Mouse (Mus musculus): ENCODE measurements around the gene Sept12. TPM values are rescaled to one million over a fixed set of nuclear protein-coding genes. Genes with fewer than 3 reads are reported as not detected.

The Sept12 gene
- polyA plus RNA-seq, 1 experiment: not detected

- Histone ChIP-seq H3K4me1 (ENCODE audit: control insufficient read depth, insufficient read depth, insufficient read length, low read length) (peaks cover 4% of the 10 kb centered on the region), H3K27ac (replicated peaks; ENCODE audit: low read depth, low read length) (no peak overlapping the region), H3K4me3 (ENCODE audit: insufficient read depth, low read depth, low read length) (peak overlapping the region; percentile 69)
Measured at GRCm38 (mm10) chr16:4963346-4963745, 34.3 kb downstream of the Sept12 start.

- Histone ChIP-seq H3K4me1 (ENCODE audit: control insufficient read depth, insufficient read depth, insufficient read length, low read length) (peaks cover 4% of the 10 kb centered on the region), H3K27ac (replicated peaks; ENCODE audit: low read depth, low read length) (no peak overlapping the region), H3K4me3 (ENCODE audit: insufficient read depth, low read depth, low read length) (no peak overlapping the region)
Measured at GRCm38 (mm10) chr16:4960260-4960659, 37.4 kb downstream of the Sept12 start.

GRCm38 (mm10) chr16:4957446-4957845 lies 40.2 kb downstream of the Sept12 start:
- Histone ChIP-seq H3K27ac (replicated peaks; ENCODE audit: low read depth, low read length) (no peak overlapping the region), H3K4me3 (ENCODE audit: insufficient read depth, low read depth, low read length) (no peak overlapping the region), H3K4me1 (ENCODE audit: control insufficient read depth, insufficient read depth, insufficient read length, low read length) (no peaks in the 10 kb centered on the region; the same call in 1 of the 2 replicates)

GRCm38 (mm10) chr16:4956609-4957008 lies 41.0 kb downstream of the Sept12 start:
- Histone ChIP-seq H3K4me3 (ENCODE audit: insufficient read depth, low read depth, low read length) (no peak overlapping the region), H3K27ac (replicated peaks; ENCODE audit: low read depth, low read length) (no peak overlapping the region)

GRCm38 (mm10) chr16:4947378-4947777 lies 50.3 kb downstream of the Sept12 start:
- H3K27ac ChIP-seq (replicated peaks; ENCODE audit: low read depth, low read length): no peak overlapping the region
- H3K4me1 ChIP-seq (ENCODE audit: control insufficient read depth, insufficient read depth, insufficient read length, low read length): no peaks in the 10 kb centered on the region
- no peak overlapping the region for H3K4me3 ChIP-seq (ENCODE audit: insufficient read depth, low read depth, low read length)

More at GRCm38 (mm10) chr16:4956609-4957008, 41.0 kb downstream of the Sept12 start:
- no peaks in the 10 kb centered on the region for H3K4me1 ChIP-seq (ENCODE audit: control insufficient read depth, insufficient read depth, insufficient read length, low read length)

GRCm38 (mm10) chr16:4946155-4946554 lies 51.5 kb downstream of the Sept12 start:
- no peaks in the 10 kb centered on the region for H3K4me1 ChIP-seq (ENCODE audit: control insufficient read depth, insufficient read depth, insufficient read length, low read length)
- no peak overlapping the region for H3K4me3 ChIP-seq (ENCODE audit: insufficient read depth, low read depth, low read length)
- H3K27ac ChIP-seq (replicated peaks; ENCODE audit: low read depth, low read length): no peak overlapping the region

- H3K4me1 ChIP-seq (ENCODE audit: control insufficient read depth, insufficient read depth, insufficient read length, low read length): peaks cover under 1% of the 10 kb centered on the region; the same call in 1 of the 2 replicates
- H3K4me3 ChIP-seq (ENCODE audit: insufficient read depth, low read depth, low read length): no peak overlapping the region
- no peak overlapping the region for H3K27ac ChIP-seq (replicated peaks; ENCODE audit: low read depth, low read length)
Measured at GRCm38 (mm10) chr16:4945415-4945814, 52.2 kb downstream of the Sept12 start.

GRCm38 (mm10) chr16:4943431-4943830 lies 54.2 kb downstream of the Sept12 start:
- Histone ChIP-seq H3K27ac (replicated peaks; ENCODE audit: low read depth, low read length) (no peak overlapping the region), H3K4me3 (ENCODE audit: insufficient read depth, low read depth, low read length) (no peak overlapping the region), H3K4me1 (ENCODE audit: control insufficient read depth, insufficient read depth, insufficient read length, low read length) (peaks cover 10% of the 10 kb centered on the region; the same call in 1 of the 2 replicates)

GRCm38 (mm10) chr16:4942868-4943267 lies 54.8 kb downstream of the Sept12 start:
- no peak overlapping the region for H3K4me3 ChIP-seq (ENCODE audit: insufficient read depth, low read depth, low read length)
- peaks cover 11% of the 10 kb centered on the region; the same call in 1 of the 2 replicates for H3K4me1 ChIP-seq (ENCODE audit: control insufficient read depth, insufficient read depth, insufficient read length, low read length)
- no peak overlapping the region for H3K27ac ChIP-seq (replicated peaks; ENCODE audit: low read depth, low read length)

GRCm38 (mm10) chr16:4941016-4941415 lies 56.6 kb downstream of the Sept12 start:
- Histone ChIP-seq H3K27ac (replicated peaks; ENCODE audit: low read depth, low read length) (no peak overlapping the region), H3K4me1 (ENCODE audit: control insufficient read depth, insufficient read depth, insufficient read length, low read length) (peaks cover 11% of the 10 kb centered on the region), H3K4me3 (ENCODE audit: insufficient read depth, low read depth, low read length) (no peak overlapping the region)

- Histone ChIP-seq H3K27ac (replicated peaks; ENCODE audit: low read depth, low read length) (peak overlapping the region; percentile 53; the same call in 1 of the 2 replicates), H3K4me1 (ENCODE audit: control insufficient read depth, insufficient read depth, insufficient read length, low read length) (peaks cover 15% of the 10 kb centered on the region), H3K4me3 (ENCODE audit: insufficient read depth, low read depth, low read length) (peak overlapping the region; percentile 88; the same call in 1 of the 2 replicates)
Measured at GRCm38 (mm10) chr16:4940311-4940850, 57.3 kb downstream of the Sept12 start.

GRCm38 (mm10) chr16:4939412-4939811 lies 58.2 kb downstream of the Sept12 start:
- Histone ChIP-seq H3K27ac (replicated peaks; ENCODE audit: low read depth, low read length) (peak overlapping the region; percentile 49), H3K4me3 (ENCODE audit: insufficient read depth, low read depth, low read length) (peak overlapping the region; percentile 88), H3K4me1 (ENCODE audit: control insufficient read depth, insufficient read depth, insufficient read length, low read length) (peaks cover 17% of the 10 kb centered on the region)

- Histone ChIP-seq H3K4me3 (ENCODE audit: insufficient read depth, low read depth, low read length) (peak overlapping the region; percentile 88), H3K4me1 (ENCODE audit: control insufficient read depth, insufficient read depth, insufficient read length, low read length) (peaks cover 17% of the 10 kb centered on the region), H3K27ac (replicated peaks; ENCODE audit: low read depth, low read length) (peak overlapping the region; percentile 49)
Measured at GRCm38 (mm10) chr16:4938989-4939388, 58.7 kb downstream of the Sept12 start.

- H3K27ac ChIP-seq (replicated peaks; ENCODE audit: low read depth, low read length): peak within 1 kb of the TSS; percentile 49
- peaks cover 17% of the 10 kb centered on the region for H3K4me1 ChIP-seq (ENCODE audit: control insufficient read depth, insufficient read depth, insufficient read length, low read length)
- peak within 1 kb of the TSS; percentile 88 for H3K4me3 ChIP-seq (ENCODE audit: insufficient read depth, low read depth, low read length)
Measured at GRCm38 (mm10) chr16:4938461-4938860, 59.2 kb downstream of the Sept12 start, which contains the start of gene Nudt16l1. Nudt16l1 (plus strand) TSS chr16:4938761.

- no peak overlapping the region for H3K27ac ChIP-seq (replicated peaks; ENCODE audit: low read depth, low read length)
- no peak overlapping the region for H3K4me3 ChIP-seq (ENCODE audit: insufficient read depth, low read depth, low read length)
- peaks cover 17% of the 10 kb centered on the region for H3K4me1 ChIP-seq (ENCODE audit: control insufficient read depth, insufficient read depth, insufficient read length, low read length)
Measured at GRCm38 (mm10) chr16:4937351-4938190, 60.1 kb downstream of the Sept12 start.

All from brown adipose tissue, adult 24 weeks (tissue).